Mouse (Mus musculus): ENCODE results near the gene Clcnka.

- TF ChIP-seq CTCF (IDR thresholded peaks at IDR 0.05; ENCODE audit: low read depth, low read length) (no peak), POLR2A (IDR thresholded peaks at IDR 0.05; ENCODE audit: borderline replicate concordance, low read depth, low read length) (no peak)
Observed at GRCm38 (mm10) chr4:141420886-141421285, 22.4 kb upstream of the Clcnka start.
